Mouse (Mus musculus): ENCODE results near the gene Tenm4. TPM values are rescaled to one million over a fixed set of nuclear protein-coding genes. Genes with fewer than 3 reads are reported as not detected.
A peak's percentile ranks its signal among the peaks of the same experiment; 100 is the strongest.

The Tenm4 gene
- polyA plus RNA-seq, 1 experiment from 2014 or later, result 48.9 TPM

DNA sequence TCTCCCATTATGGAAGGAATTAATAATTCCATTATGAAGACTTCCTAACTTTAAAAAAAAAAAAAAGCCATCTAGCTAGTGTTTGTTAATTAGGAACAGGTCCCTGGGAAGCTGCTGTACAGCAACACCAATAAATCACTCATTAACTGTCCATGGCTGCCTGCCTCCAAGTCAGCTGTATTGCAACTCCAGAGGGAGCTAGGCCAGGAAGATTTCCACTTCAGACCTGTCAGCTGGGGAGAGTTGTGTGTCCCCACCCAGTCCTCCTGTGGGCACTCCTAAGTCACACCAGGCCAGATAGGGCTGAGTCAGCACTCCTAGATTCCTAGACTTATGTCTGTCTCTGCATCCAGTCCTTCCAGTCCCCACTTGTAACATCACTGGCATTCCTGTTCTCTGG lies 399.9 kb downstream of the Tenm4 start:
- Histone ChIP-seq H3K4me1 (ENCODE audit: control insufficient read depth, insufficient read depth, low read length) (peaks cover 27% of the 10 kb centered on the region), H3K9ac (ENCODE audit: low read length) (no peak overlapping the region), H3K4me3 (ENCODE audit: low read depth, low read length) (no peak overlapping the region), H3K36me3 (ENCODE audit: control insufficient read depth, insufficient read depth, low read length) (no peaks in the 10 kb centered on the region), H3K9me3 (replicated peaks; ENCODE audit: control insufficient read depth, low read length) (no peaks in the 10 kb centered on the region), H3K4me2 (ENCODE audit: low read length) (no peak overlapping the region), H3K27ac (ENCODE audit: low read depth, low read length) (no peak overlapping the region), H3K27me3 (replicated peaks; ENCODE audit: control insufficient read depth, insufficient read depth, low read length) (no peaks in the 10 kb centered on the region)
- ATAC-seq (no peak), DNase-seq (ENCODE audit: low spot score) (no peak)

- ATAC-seq (no peak), DNase-seq (ENCODE audit: low spot score) (no peak)
- WGBS, result 91% methylated on average over 7 of the region's 7 CpGs
- H3K36me3 ChIP-seq (ENCODE audit: control insufficient read depth, insufficient read depth, low read length), result no peaks in the 10 kb centered on the region
- no peak overlapping the region for H3K4me2 ChIP-seq (ENCODE audit: low read length)
- no peak overlapping the region for H3K9ac ChIP-seq (ENCODE audit: low read length)
- no peak overlapping the region for H3K27ac ChIP-seq (ENCODE audit: low read depth, low read length)
- no peaks in the 10 kb centered on the region for H3K27me3 ChIP-seq (replicated peaks; ENCODE audit: control insufficient read depth, insufficient read depth, low read length)
- H3K4me3 ChIP-seq (ENCODE audit: low read depth, low read length), result no peak overlapping the region
- H3K4me1 ChIP-seq (ENCODE audit: control insufficient read depth, insufficient read depth, low read length), result peaks cover 27% of the 10 kb centered on the region
- H3K9me3 ChIP-seq (replicated peaks; ENCODE audit: control insufficient read depth, low read length), result no peaks in the 10 kb centered on the region
Measured at GRCm38 (mm10) chr7:96572995-96573394, 401.9 kb downstream of the Tenm4 start.

DNA sequence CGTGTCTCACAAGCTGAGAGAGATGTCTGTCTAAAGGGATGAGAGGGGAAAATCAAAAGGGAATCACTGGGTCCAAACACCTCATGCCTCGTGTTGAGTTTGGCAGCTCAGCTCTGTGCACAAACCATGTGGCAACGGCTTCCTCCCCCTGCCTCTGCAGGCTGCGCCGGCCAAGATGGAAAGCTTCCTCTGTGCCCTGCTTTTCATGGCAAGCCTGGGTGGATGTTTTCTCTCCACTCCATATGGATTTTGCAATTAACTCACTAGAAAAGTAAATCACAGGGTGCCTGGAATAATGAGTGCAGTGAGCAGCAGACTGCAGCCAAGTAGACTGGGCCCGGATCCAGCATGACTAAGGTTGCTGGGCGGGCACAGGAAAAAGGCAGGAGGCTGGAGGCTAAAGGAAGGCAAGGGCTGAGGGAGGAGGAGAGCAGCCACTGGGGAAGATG lies 404.2 kb downstream of the Tenm4 start:
- no peaks in the 10 kb centered on the region for H3K27me3 ChIP-seq (replicated peaks; ENCODE audit: control insufficient read depth, insufficient read depth, low read length)
- H3K4me2 ChIP-seq (ENCODE audit: low read length), result peak overlapping the region; percentile 8; the same call in 1 of the 2 replicates
- H3K9ac ChIP-seq (ENCODE audit: low read length), result no peak overlapping the region
- H3K36me3 ChIP-seq (ENCODE audit: control insufficient read depth, insufficient read depth, low read length), result no peaks in the 10 kb centered on the region
- peak overlapping the region; percentile 81 for H3K27ac ChIP-seq (ENCODE audit: low read depth, low read length)
- no peak overlapping the region for H3K4me3 ChIP-seq (ENCODE audit: low read depth, low read length)
- peak; percentile 97 for ATAC-seq
- WGBS, result 14% methylated on average over 7 of the region's 7 CpGs
- H3K9me3 ChIP-seq (replicated peaks; ENCODE audit: control insufficient read depth, low read length), result no peaks in the 10 kb centered on the region
- DNase-seq (ENCODE audit: low spot score), result peak; percentile 97
- peaks cover 27% of the 10 kb centered on the region for H3K4me1 ChIP-seq (ENCODE audit: control insufficient read depth, insufficient read depth, low read length)

- WGBS, result 24% methylated on average over 6 of the region's 6 CpGs
- no peaks in the 10 kb centered on the region for H3K9me3 ChIP-seq (replicated peaks; ENCODE audit: control insufficient read depth, low read length)
- H3K4me3 ChIP-seq (ENCODE audit: low read depth, low read length), result no peak overlapping the region
- DNase-seq (ENCODE audit: low spot score) (peak; percentile 29), ATAC-seq (no peak)
- H3K27me3 ChIP-seq (replicated peaks; ENCODE audit: control insufficient read depth, insufficient read depth, low read length), result no peaks in the 10 kb centered on the region
- H3K27ac ChIP-seq (ENCODE audit: low read depth, low read length), result no peak overlapping the region
- H3K4me1 ChIP-seq (ENCODE audit: control insufficient read depth, insufficient read depth, low read length), result no peaks in the 10 kb centered on the region
- no peaks in the 10 kb centered on the region for H3K36me3 ChIP-seq (ENCODE audit: control insufficient read depth, insufficient read depth, low read length)
- no peak overlapping the region for H3K9ac ChIP-seq (ENCODE audit: low read length)
- H3K4me2 ChIP-seq (ENCODE audit: low read length), result no peak overlapping the region
Measured at GRCm38 (mm10) chr7:96582752-96583151, 411.7 kb downstream of the Tenm4 start.

DNA sequence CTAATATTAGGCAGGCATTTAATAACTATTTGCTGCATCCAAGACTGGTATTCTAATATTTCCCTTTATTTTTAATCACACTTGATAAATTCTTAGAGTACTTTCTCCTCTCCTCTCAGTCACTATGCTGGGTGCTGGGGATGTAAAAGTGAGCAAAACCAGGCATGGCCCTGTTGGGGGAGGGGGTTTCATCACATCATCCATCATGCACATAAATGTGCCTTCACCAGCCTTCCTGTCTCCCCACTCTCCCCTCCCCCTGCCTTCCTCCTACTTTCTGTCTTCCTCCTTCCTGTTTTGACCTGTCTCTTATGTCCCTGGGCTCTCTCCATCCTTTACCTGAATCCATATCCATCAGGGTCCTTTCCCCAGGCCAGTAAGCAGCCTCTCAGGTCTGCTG lies 416.4 kb downstream of the Tenm4 start:
- no peaks in the 10 kb centered on the region for H3K36me3 ChIP-seq (ENCODE audit: control insufficient read depth, insufficient read depth, low read length)
- H3K27ac ChIP-seq (ENCODE audit: low read depth, low read length), result no peak overlapping the region
- H3K4me2 ChIP-seq (ENCODE audit: low read length), result no peak overlapping the region
- H3K4me3 ChIP-seq (ENCODE audit: low read depth, low read length), result no peak overlapping the region
- DNase-seq (ENCODE audit: low spot score), result no peak
- no peaks in the 10 kb centered on the region for H3K4me1 ChIP-seq (ENCODE audit: control insufficient read depth, insufficient read depth, low read length)
- H3K27me3 ChIP-seq (replicated peaks; ENCODE audit: control insufficient read depth, insufficient read depth, low read length), result no peaks in the 10 kb centered on the region
- no peak for ATAC-seq
- H3K9ac ChIP-seq (ENCODE audit: low read length), result no peak overlapping the region
- H3K9me3 ChIP-seq (replicated peaks; ENCODE audit: control insufficient read depth, low read length), result no peaks in the 10 kb centered on the region

DNA sequence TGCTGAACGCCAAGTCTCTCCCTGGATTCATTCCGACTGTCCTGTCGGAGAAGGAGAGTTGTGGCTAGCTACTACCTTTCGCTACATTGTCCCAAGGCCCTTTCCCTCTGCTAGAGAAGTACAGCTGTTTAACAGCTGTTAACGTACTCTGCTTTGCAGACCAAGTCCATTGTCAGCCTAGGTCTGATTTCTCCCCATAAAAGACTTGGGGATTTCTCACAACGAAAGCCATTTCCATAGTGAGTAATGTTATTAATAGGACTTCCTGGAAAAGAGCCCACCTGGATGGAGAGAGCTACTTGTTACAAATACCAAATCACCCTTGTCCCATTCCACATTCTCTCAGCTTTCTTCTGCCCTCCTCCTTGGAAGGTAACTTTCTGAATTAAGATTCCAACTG lies 417.5 kb downstream of the Tenm4 start:
- H3K4me3 ChIP-seq (ENCODE audit: low read depth, low read length), result no peak overlapping the region
- DNase-seq (ENCODE audit: low spot score) (no peak), ATAC-seq (no peak)
- H3K9me3 ChIP-seq (replicated peaks; ENCODE audit: control insufficient read depth, low read length), result no peaks in the 10 kb centered on the region
- no peaks in the 10 kb centered on the region for H3K4me1 ChIP-seq (ENCODE audit: control insufficient read depth, insufficient read depth, low read length)
- H3K36me3 ChIP-seq (ENCODE audit: control insufficient read depth, insufficient read depth, low read length), result no peaks in the 10 kb centered on the region
- H3K27ac ChIP-seq (ENCODE audit: low read depth, low read length), result no peak overlapping the region
- no peak overlapping the region for H3K4me2 ChIP-seq (ENCODE audit: low read length)
- 93% methylated on average over 6 of the region's 6 CpGs for WGBS
- H3K9ac ChIP-seq (ENCODE audit: low read length), result no peak overlapping the region
- H3K27me3 ChIP-seq (replicated peaks; ENCODE audit: control insufficient read depth, insufficient read depth, low read length), result no peaks in the 10 kb centered on the region

DNA sequence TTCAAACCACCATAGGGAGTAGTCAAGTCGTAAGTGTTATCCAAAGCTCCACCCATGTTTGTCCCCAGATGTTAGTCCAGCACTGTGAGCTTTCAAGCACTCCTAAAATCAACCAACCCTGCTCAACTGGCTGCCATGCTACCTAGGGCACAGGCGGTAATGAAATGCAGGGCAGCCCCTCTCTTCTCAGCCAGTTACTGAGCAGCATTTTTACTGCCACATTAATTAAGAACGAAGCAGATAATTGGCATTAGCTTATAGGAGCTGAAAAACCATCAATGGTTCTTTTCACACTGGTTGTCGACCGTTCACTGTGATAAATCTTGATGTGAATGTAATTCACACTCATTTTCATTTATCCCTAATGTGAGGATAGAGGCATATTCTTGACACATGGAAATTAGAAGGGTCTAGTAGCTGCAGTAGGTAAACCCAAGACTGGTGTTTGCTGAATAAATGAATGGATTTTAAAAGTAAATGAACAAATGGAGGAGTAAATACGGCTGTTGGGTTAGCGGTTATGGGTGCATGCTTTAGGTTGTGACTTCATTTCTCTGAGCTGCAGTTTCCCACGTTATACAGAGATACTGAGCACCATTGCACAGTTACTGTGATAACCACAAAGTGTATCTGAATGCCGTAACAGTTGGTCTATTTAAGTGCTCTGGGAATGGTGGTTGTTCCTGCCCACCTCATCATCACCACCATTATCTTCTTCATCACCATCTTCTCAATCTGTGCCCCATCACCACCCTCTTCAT lies 424.7 kb downstream of the Tenm4 start:
- Histone ChIP-seq H3K27ac (ENCODE audit: low read depth, low read length) (peak overlapping the region; percentile 74), H3K4me1 (ENCODE audit: control insufficient read depth, insufficient read depth, low read length) (peaks cover 18% of the 10 kb centered on the region), H3K4me3 (ENCODE audit: low read depth, low read length) (no peak overlapping the region), H3K4me2 (ENCODE audit: low read length) (no peak overlapping the region), H3K9ac (ENCODE audit: low read length) (no peak overlapping the region), H3K9me3 (replicated peaks; ENCODE audit: control insufficient read depth, low read length) (no peaks in the 10 kb centered on the region), H3K36me3 (ENCODE audit: control insufficient read depth, insufficient read depth, low read length) (no peaks in the 10 kb centered on the region), H3K27me3 (replicated peaks; ENCODE audit: control insufficient read depth, insufficient read depth, low read length) (no peaks in the 10 kb centered on the region)
- peak; percentile 78 for ATAC-seq
- DNase-seq (ENCODE audit: low spot score), result peak; percentile 86
- WGBS, result 16% methylated on average over 9 of the region's 9 CpGs

DNA sequence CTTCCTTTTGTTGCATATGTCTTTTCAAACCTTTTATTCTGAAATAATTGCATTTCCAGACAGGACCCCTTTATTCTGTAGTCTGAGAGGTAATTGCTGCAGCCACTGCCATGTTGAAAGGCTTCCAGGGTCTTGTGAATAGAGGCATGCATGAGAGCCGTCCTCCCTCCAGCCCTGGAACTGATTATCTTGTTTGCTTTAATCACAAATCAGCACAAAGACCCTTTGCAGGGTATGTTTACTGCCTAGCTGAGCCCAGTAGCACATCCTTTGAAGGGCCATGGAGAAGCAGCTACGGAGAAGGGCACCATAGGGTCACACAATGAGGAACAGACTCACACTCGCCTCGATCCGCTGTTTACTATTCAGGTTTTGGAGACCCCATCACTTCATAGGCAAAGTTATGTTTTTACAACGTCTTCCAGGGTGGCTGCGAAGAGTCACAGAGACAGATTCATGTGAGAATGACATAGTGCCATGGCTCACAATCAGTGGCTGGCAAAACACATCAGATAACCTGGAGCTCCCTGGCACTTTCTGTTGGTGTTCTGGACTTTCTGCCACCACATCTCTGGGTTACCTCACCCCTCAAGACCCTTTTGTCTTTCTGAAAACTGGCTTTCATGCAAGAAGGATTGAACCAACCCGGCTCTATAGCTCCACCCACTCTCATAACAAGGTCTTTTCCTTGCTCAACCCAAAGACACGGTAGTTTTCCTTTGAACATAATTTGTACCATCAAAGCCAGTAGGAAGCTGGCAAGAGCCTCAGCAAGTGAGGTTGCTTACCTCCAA lies 425.6 kb downstream of the Tenm4 start:
- H3K27me3 ChIP-seq (replicated peaks; ENCODE audit: control insufficient read depth, insufficient read depth, low read length), result no peaks in the 10 kb centered on the region
- no peaks in the 10 kb centered on the region for H3K9me3 ChIP-seq (replicated peaks; ENCODE audit: control insufficient read depth, low read length)
- no peak overlapping the region for H3K4me3 ChIP-seq (ENCODE audit: low read depth, low read length)
- ATAC-seq (peak; percentile 76), DNase-seq (ENCODE audit: low spot score) (peak; percentile 88)
- no peak overlapping the region for H3K4me2 ChIP-seq (ENCODE audit: low read length)
- no peak overlapping the region for H3K9ac ChIP-seq (ENCODE audit: low read length)
- no peaks in the 10 kb centered on the region for H3K36me3 ChIP-seq (ENCODE audit: control insufficient read depth, insufficient read depth, low read length)
- peak overlapping the region; percentile 74 for H3K27ac ChIP-seq (ENCODE audit: low read depth, low read length)
- H3K4me1 ChIP-seq (ENCODE audit: control insufficient read depth, insufficient read depth, low read length), result peaks cover 18% of the 10 kb centered on the region
- WGBS, result 12% methylated on average over 9 of the region's 9 CpGs

DNA sequence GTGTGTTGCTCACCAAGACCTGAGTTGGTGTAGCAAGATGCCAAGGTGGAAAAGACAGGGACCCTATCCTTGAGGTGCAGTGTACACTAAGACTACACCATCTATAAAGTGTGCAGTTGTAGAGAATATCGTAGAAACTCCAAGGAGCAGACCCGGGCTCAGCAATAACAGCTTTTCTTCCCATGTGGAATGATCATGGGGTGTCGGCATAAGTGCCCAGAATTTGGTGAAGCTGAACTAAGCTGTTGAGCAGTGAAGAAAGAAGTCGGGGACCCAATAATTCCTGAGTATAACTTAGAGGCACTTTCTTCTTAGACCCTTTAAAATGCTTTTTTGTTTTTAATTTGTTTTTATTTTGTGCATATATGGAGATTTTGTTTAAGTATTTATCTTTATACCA lies 426.8 kb downstream of the Tenm4 start:
- Histone ChIP-seq H3K9me3 (replicated peaks; ENCODE audit: control insufficient read depth, low read length) (no peaks in the 10 kb centered on the region), H3K9ac (ENCODE audit: low read length) (no peak overlapping the region), H3K4me1 (ENCODE audit: control insufficient read depth, insufficient read depth, low read length) (peaks cover 18% of the 10 kb centered on the region), H3K27ac (ENCODE audit: low read depth, low read length) (no peak overlapping the region), H3K4me3 (ENCODE audit: low read depth, low read length) (no peak overlapping the region), H3K36me3 (ENCODE audit: control insufficient read depth, insufficient read depth, low read length) (no peaks in the 10 kb centered on the region), H3K27me3 (replicated peaks; ENCODE audit: control insufficient read depth, insufficient read depth, low read length) (no peaks in the 10 kb centered on the region), H3K4me2 (ENCODE audit: low read length) (no peak overlapping the region)
- WGBS, result 82% methylated on average over 4 of the region's 4 CpGs
- ATAC-seq (no peak), DNase-seq (ENCODE audit: low spot score) (no peak)
